Comparison of ENCODE assay signal across 8 mouse cellular contexts in genomic region chr11:97568729-97569128, GRCm38 (mm10). TPM values are rescaled to one million over a fixed set of nuclear protein-coding genes. Genes with fewer than 3 reads are reported as not detected.
A peak's percentile ranks its signal among the peaks of the same experiment; 100 is the strongest.
DNase-seq lines count a peak whose midpoint lies in the region; ATAC-seq and TF ChIP-seq lines count a peak whose summit lies in the region.

No protein-coding gene starts in this region.

- no peak overlapping the region for H3K9ac ChIP-seq in heart, embryonic 16.5 days (ENCODE audit: low read length)
- no peak overlapping the region for H3K9ac ChIP-seq in kidney, postnatal 0 days (ENCODE audit: low read depth, low read length)
- no peak overlapping the region for H3K9ac ChIP-seq in liver, embryonic 16.5 days (ENCODE audit: low read depth, low read length)
- no peak overlapping the region; the same call in 1 of the 2 replicates for H3K9ac ChIP-seq in neural tube, embryonic 15.5 days (replicated peaks)

- peak; percentile 81 for ATAC-seq in heart, embryonic 16.5 days (replicated peaks; ENCODE audit: extremely low read depth, insufficient read depth, low FRiP score)
- 0 out of 2 replicates have a peak, but pooled peaks have one; percentile 53 for ATAC-seq in kidney, postnatal 0 days (replicated peaks; ENCODE audit: low FRiP score, low read depth)
- ATAC-seq in liver, embryonic 16.5 days (ENCODE audit: low read depth), result peak; percentile 51; the same call in 1 of the 2 replicates
- no peak for ATAC-seq in neural tube, embryonic 15.5 days (ENCODE audit: low FRiP score)

- peak; percentile 9; the same call in 1 of the 2 replicates for TF ChIP-seq CTCF in kidney, postnatal 0 days (IDR thresholded peaks at IDR 0.05; ENCODE audit: low read depth)

- H3K4me1 ChIP-seq in heart, embryonic 16.5 days (ENCODE audit: control insufficient read depth, insufficient read depth, low read length), result peaks cover 11% of the 10 kb centered on the region
- H3K4me1 ChIP-seq in kidney, postnatal 0 days (replicated peaks; ENCODE audit: insufficient read depth, low read length), result peaks cover 11% of the 10 kb centered on the region; the same call in 1 of the 2 replicates
- no peaks in the 10 kb centered on the region for H3K4me1 ChIP-seq in liver, embryonic 16.5 days (ENCODE audit: control insufficient read depth, low read depth, low read length)
- H3K4me1 ChIP-seq in neural tube, embryonic 15.5 days, result peaks cover 95% of the 10 kb centered on the region

- H3K4me3 ChIP-seq in heart, embryonic 16.5 days (ENCODE audit: low read length), result no peak overlapping the region
- H3K4me3 ChIP-seq in kidney, postnatal 0 days (replicated peaks; ENCODE audit: low read depth, low read length), result no peak overlapping the region
- no peak overlapping the region for H3K4me3 ChIP-seq in liver, embryonic 16.5 days (ENCODE audit: low read depth, low read length)
- no peak overlapping the region for H3K4me3 ChIP-seq in neural tube, embryonic 15.5 days (replicated peaks)

- WGBS in heart, embryonic 16.5 days, result 8% methylated on average over 8 of the region's 8 CpGs
- 10% methylated on average over 8 of the region's 8 CpGs for WGBS in kidney, postnatal 0 days
- WGBS in liver, embryonic 16.5 days (ENCODE audit: insufficient replicate concordance), result 11% methylated on average over 8 of the region's 8 CpGs
- WGBS in neural tube, embryonic 15.5 days, result 7% methylated on average over 8 of the region's 8 CpGs

- peak; percentile 66 for DNase-seq in 3T3-L1 (ENCODE audit: low read depth, low spot score)
- peak; percentile 72 to 85 for DNase-seq in adrenal gland, postnatal 36 days
- DNase-seq in fibroblast of lung, adult 2 months (ENCODE audit: low read depth), result peak; percentile 19
- peak; percentile 92 for DNase-seq in kidney, postnatal 0 days (ENCODE audit: low spot score)
- DNase-seq in thymus, postnatal 4 days, result peak; percentile 78

- no peaks in the 10 kb centered on the region for H3K9me3 ChIP-seq in heart, embryonic 16.5 days (replicated peaks; ENCODE audit: control insufficient read depth, low read length)
- no peaks in the 10 kb centered on the region for H3K9me3 ChIP-seq in kidney, postnatal 0 days (replicated peaks; ENCODE audit: low read length)
- H3K9me3 ChIP-seq in liver, embryonic 16.5 days (replicated peaks; ENCODE audit: control insufficient read depth, low read length), result no peaks in the 10 kb centered on the region
- no peaks in the 10 kb centered on the region for H3K9me3 ChIP-seq in neural tube, embryonic 15.5 days (replicated peaks)

- H3K27ac ChIP-seq in heart, embryonic 16.5 days (ENCODE audit: low read length), result no peak overlapping the region
- H3K27ac ChIP-seq in kidney, postnatal 0 days, result no peak overlapping the region
- H3K27ac ChIP-seq in liver, embryonic 16.5 days (ENCODE audit: low read length), result no peak overlapping the region
- H3K27ac ChIP-seq in neural tube, embryonic 15.5 days (replicated peaks), result peak overlapping the region; percentile 3; the same call in 1 of the 2 replicates

- no peak overlapping the region for H3K4me2 ChIP-seq in heart, embryonic 16.5 days (ENCODE audit: low read depth, low read length)
- no peak overlapping the region for H3K4me2 ChIP-seq in kidney, postnatal 0 days (ENCODE audit: low read length)
- H3K4me2 ChIP-seq in liver, embryonic 16.5 days (ENCODE audit: low read depth, low read length), result no peak overlapping the region
- peak overlapping the region; percentile 35 for H3K4me2 ChIP-seq in neural tube, embryonic 15.5 days

- H3K36me3 ChIP-seq in heart, embryonic 16.5 days (ENCODE audit: control insufficient read depth, insufficient read depth), result no peaks in the 10 kb centered on the region
- no peaks in the 10 kb centered on the region for H3K36me3 ChIP-seq in kidney, postnatal 0 days (ENCODE audit: insufficient read depth, low read length)
- no peaks in the 10 kb centered on the region for H3K36me3 ChIP-seq in liver, embryonic 16.5 days (ENCODE audit: control insufficient read depth, insufficient read depth)
- no peaks in the 10 kb centered on the region for H3K36me3 ChIP-seq in neural tube, embryonic 15.5 days

- H3K27me3 ChIP-seq in heart, embryonic 16.5 days (ENCODE audit: control insufficient read depth, insufficient read depth, low read length), result peaks cover 87% of the 10 kb centered on the region
- H3K27me3 ChIP-seq in kidney, postnatal 0 days (ENCODE audit: insufficient read depth, low read length), result peaks cover 23% of the 10 kb centered on the region
- peaks cover 78% of the 10 kb centered on the region for H3K27me3 ChIP-seq in liver, embryonic 16.5 days (ENCODE audit: control insufficient read depth, insufficient read depth, low read depth, low read length)
- H3K27me3 ChIP-seq in neural tube, embryonic 15.5 days (replicated peaks), result no peaks in the 10 kb centered on the region

RNA-seq across cellular contexts. Expression of gene Srcin1, which starts 7.3 kb away (rescaled TPM):
- 10 to 100 TPM in 1 of 2 experiments, 1 to 10 TPM in 1; 6.8 to 14.5 TPM for total RNA-seq in adrenal gland, postnatal 36 days (2021)
- 0.04 and 0.08 TPM in 2 replicates for polyA plus RNA-seq in heart, embryonic 16.5 days (2015; fragmentation: Nextera tagmentation; extraction: Ambion mirVana)
- polyA plus RNA-seq in kidney, postnatal 0 days (2015; fragmentation: Nextera tagmentation; extraction: Ambion mirVana), result 0.59 and 0.70 TPM in 2 replicates
- polyA plus RNA-seq in liver, embryonic 16.5 days (2015; fragmentation: Nextera tagmentation; extraction: Ambion mirVana), result not detected in 2 replicates
- 7.2 and 10.5 TPM in 2 replicates for polyA plus RNA-seq in neural tube, embryonic 15.5 days (2015; fragmentation: Nextera tagmentation; extraction: Ambion mirVana)

Comparison
In these comparisons a context has a peak if more than half of its experiments do, and no peak if none do; other contexts are left out.
1. DNase-seq: peak in every context shown above with its lines; median percentile 92 in kidney, postnatal 0 days; 78 in adrenal gland, postnatal 36 days; 78 in thymus, postnatal 4 days; 66 in 3T3-L1; 19 in fibroblast of lung, adult 2 months.